Mouse (Mus musculus): ENCODE data around the gene Tmem212. TPM values are rescaled to one million over a fixed set of nuclear protein-coding genes. Genes with fewer than 3 reads are reported as not detected.
A peak's percentile ranks its signal among the peaks of the same experiment; 100 is the strongest.
"Not testable (repeated sequence)": the region's sequence is repeated elsewhere in the genome, so short reads cannot be mapped to it uniquely, and the experiment has no call there.

Tmem212 gene
- polyA plus RNA-seq (2015; fragmentation: Nextera tagmentation; extraction: Ambion mirVana): not detected in 2 replicates

GRCm38 (mm10) chr3:27896318-27896892 lies at the start of gene Tmem212:
Gene Tmem212 (minus strand): TSS chr3:27896368.
- 74% methylated on average over 8 of the region's 8 CpGs for WGBS
- Histone ChIP-seq H3K9ac (no peak within 1 kb of the TSS), H3K36me3 (no peaks in the 10 kb centered on the region), H3K9me3 (no peaks in the 10 kb centered on the region), H3K4me1 (peaks cover 14% of the 10 kb centered on the region), H3K27ac (no peak within 1 kb of the TSS), H3K27me3 (no peaks in the 10 kb centered on the region), H3K4me2 (no peak within 1 kb of the TSS), H3K4me3 (no peak within 1 kb of the TSS)
- no peak for ATAC-seq (ENCODE audit: insufficient number of reproducible peaks, low FRiP score, low TSS enrichment, low read depth)

DNA sequence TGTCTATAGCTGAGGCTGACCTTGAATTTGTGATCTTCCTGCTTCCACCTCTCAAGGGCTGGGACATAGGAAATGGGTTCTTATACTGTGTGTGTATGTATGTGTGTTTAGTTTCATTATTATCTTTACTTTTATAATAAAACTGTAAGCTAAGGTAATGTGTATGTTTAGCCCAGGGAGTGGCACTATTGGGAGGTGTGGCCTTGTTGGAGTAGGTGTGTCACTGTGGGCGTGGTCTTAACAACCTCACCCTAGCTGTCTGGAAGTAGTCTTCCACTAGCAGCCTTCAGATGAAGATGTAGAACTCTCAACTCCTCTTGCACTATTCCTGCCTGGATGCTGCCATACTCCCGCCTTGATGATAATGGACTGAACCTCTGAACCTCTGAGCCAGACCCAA lies 49.2 kb upstream of the Tmem212 start:
- 86% methylated on average over 2 of the region's 2 CpGs for WGBS
- H3K4me3 ChIP-seq; H3K27me3 ChIP-seq; ATAC-seq (ENCODE audit: insufficient number of reproducible peaks, low FRiP score, low TSS enrichment, low read depth); H3K36me3 ChIP-seq; H3K9me3 ChIP-seq; H3K27ac ChIP-seq; H3K9ac ChIP-seq; H3K4me2 ChIP-seq: not testable (repeated sequence)
- peaks cover 12% of the 10 kb centered on the region for H3K4me1 ChIP-seq

GRCm38 (mm10) chr3:27942991-27943390 lies 46.8 kb upstream of the Tmem212 start:
- ATAC-seq (ENCODE audit: insufficient number of reproducible peaks, low FRiP score, low TSS enrichment, low read depth): no peak
- Histone ChIP-seq H3K4me1 (peaks cover 29% of the 10 kb centered on the region), H3K27me3 (no peaks in the 10 kb centered on the region), H3K4me2 (no peak overlapping the region), H3K27ac (peak overlapping the region; percentile 57; the same call in 1 of the 2 replicates), H3K9ac (no peak overlapping the region), H3K9me3 (no peaks in the 10 kb centered on the region), H3K4me3 (no peak overlapping the region), H3K36me3 (no peaks in the 10 kb centered on the region)
- WGBS: 57% methylated on average over 7 of the region's 7 CpGs

- no peak overlapping the region for H3K4me3 ChIP-seq
- H3K4me2 ChIP-seq: no peak overlapping the region
- H3K4me1 ChIP-seq: peaks cover 32% of the 10 kb centered on the region
- peak overlapping the region; percentile 43; the same call in 1 of the 2 replicates for H3K27ac ChIP-seq
- ATAC-seq (ENCODE audit: insufficient number of reproducible peaks, low FRiP score, low TSS enrichment, low read depth): peak; percentile 47; the same call in 1 of the 2 replicates
- H3K36me3 ChIP-seq: no peaks in the 10 kb centered on the region
- 39% methylated on average over 3 of the region's 3 CpGs for WGBS
- H3K9ac ChIP-seq: no peak overlapping the region
- H3K9me3 ChIP-seq: no peaks in the 10 kb centered on the region
- no peaks in the 10 kb centered on the region for H3K27me3 ChIP-seq
Observed at GRCm38 (mm10) chr3:27941634-27942033, 45.5 kb upstream of the Tmem212 start.

DNA sequence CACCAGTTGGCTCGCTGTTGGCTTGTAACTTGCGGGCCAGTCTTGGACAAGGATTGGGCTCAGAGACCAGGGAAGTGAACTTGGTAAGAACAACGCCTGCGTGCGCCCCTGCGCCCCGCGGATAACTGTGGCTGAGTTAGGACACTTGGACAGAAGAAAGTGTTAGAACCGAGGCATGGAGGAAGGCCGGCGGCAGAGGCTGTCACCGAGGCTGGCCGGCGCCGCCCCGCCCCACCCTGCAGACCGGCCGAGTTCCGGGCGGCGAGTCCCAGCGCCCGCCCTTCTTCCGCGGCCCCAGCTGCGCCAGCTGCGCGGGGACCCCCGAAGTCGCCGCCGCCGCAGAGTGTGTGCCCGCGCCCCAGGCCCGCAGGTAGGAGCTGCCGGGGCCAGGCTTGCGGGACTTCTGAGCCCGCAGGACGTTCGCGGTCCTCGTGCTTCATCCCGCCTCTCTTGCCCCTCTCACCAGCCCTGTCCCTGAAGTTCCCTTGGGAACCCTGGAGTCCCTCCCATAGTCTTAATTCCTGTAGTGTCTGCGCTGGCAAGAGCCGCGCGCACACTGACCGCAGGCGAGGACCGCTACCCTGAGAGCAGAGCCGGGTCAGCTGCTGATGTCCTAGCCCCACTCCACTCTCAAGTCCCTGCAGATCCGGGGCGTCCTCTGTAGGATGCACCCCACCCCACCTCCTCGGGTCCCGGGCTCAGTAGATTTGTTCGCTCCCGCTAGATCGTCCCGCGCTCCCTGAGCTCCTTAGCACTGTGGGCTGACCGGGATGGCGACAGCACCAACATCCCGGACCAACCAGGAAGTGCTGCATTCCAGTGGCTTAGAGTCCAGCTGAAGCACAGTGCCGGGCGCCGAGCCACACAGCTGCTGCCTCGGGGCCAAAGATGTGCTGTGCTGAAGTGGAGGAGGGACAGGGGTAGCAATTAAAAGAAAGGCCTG lies 42.5 kb upstream of the Tmem212 start, which contains the start of gene Pld1:
Gene Pld1 (plus strand): TSS at position 315 of the 943 bp plus-strand sequence.
- Histone ChIP-seq H3K4me3 (peak within 1 kb of the TSS; percentile 66), H3K9ac (peak within 1 kb of the TSS; percentile 63), H3K27ac (peak within 1 kb of the TSS; percentile 91), H3K36me3 (no peaks in the 10 kb centered on the region), H3K9me3 (no peaks in the 10 kb centered on the region), H3K4me1 (peaks cover 32% of the 10 kb centered on the region), H3K4me2 (peak within 1 kb of the TSS; percentile 86), H3K27me3 (no peaks in the 10 kb centered on the region)
- peak; percentile 82 for ATAC-seq (ENCODE audit: insufficient number of reproducible peaks, low FRiP score, low TSS enrichment, low read depth)
- under 1% methylated on average over 68 of the region's 68 CpGs for WGBS

GRCm38 (mm10) chr3:27937144-27938110 lies 41.3 kb upstream of the Tmem212 start:
- WGBS: 61% methylated on average over 13 of the region's 13 CpGs
- Histone ChIP-seq H3K9ac (no peak overlapping the region), H3K27ac (no peak overlapping the region), H3K4me1 (peaks cover 32% of the 10 kb centered on the region), H3K27me3 (no peaks in the 10 kb centered on the region), H3K4me2 (0 out of 2 replicates have a peak overlapping the region, but pooled peaks have one; percentile 86), H3K4me3 (no peak overlapping the region; the same call in 1 of the 2 replicates), H3K36me3 (no peaks in the 10 kb centered on the region), H3K9me3 (no peaks in the 10 kb centered on the region)
- ATAC-seq (ENCODE audit: insufficient number of reproducible peaks, low FRiP score, low TSS enrichment, low read depth): no peak

DNA sequence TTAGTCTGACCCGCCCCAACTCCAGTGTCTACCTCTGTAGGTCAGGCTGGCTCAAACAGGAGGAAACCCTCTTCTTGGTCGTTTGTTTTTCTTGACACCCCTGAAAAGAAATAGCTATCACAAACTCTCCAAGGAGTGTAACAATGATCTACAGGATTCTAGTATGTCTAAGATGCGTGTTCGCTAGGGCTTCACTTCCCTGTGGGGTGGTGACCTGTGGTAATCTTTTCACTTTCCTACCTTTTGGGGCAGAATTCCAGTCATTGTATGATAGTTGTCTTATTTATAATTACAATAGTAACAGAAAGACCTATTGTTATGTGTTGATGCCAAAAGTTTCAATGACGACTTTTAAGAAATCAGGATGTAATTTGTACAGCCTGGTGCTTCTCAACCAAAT lies 40.6 kb upstream of the Tmem212 start:
- no peak overlapping the region for H3K9ac ChIP-seq
- WGBS: 80% methylated on average over 5 of the region's 5 CpGs
- H3K4me3 ChIP-seq: no peak overlapping the region
- no peak for ATAC-seq (ENCODE audit: insufficient number of reproducible peaks, low FRiP score, low TSS enrichment, low read depth)
- no peaks in the 10 kb centered on the region for H3K36me3 ChIP-seq
- no peaks in the 10 kb centered on the region for H3K9me3 ChIP-seq
- H3K4me2 ChIP-seq: no peak overlapping the region
- no peaks in the 10 kb centered on the region for H3K27me3 ChIP-seq
- no peak overlapping the region for H3K27ac ChIP-seq
- peaks cover 28% of the 10 kb centered on the region for H3K4me1 ChIP-seq

- no peak overlapping the region for H3K4me3 ChIP-seq
- no peak overlapping the region for H3K4me2 ChIP-seq
- no peak overlapping the region for H3K27ac ChIP-seq
- H3K36me3 ChIP-seq: no peaks in the 10 kb centered on the region
- H3K27me3 ChIP-seq: no peaks in the 10 kb centered on the region
- WGBS: 82% methylated on average over 3 of the region's 3 CpGs
- H3K9ac ChIP-seq: no peak overlapping the region
- H3K9me3 ChIP-seq: no peaks in the 10 kb centered on the region
- H3K4me1 ChIP-seq: peaks cover 19% of the 10 kb centered on the region
- no peak for ATAC-seq (ENCODE audit: insufficient number of reproducible peaks, low FRiP score, low TSS enrichment, low read depth)
Observed at GRCm38 (mm10) chr3:27935644-27936043, 39.5 kb upstream of the Tmem212 start.

GRCm38 (mm10) chr3:27932391-27932790 lies 36.2 kb upstream of the Tmem212 start:
- H3K9me3 ChIP-seq: no peaks in the 10 kb centered on the region
- no peak overlapping the region for H3K27ac ChIP-seq
- no peak for ATAC-seq (ENCODE audit: insufficient number of reproducible peaks, low FRiP score, low TSS enrichment, low read depth)
- no peaks in the 10 kb centered on the region for H3K4me1 ChIP-seq
- no peaks in the 10 kb centered on the region for H3K36me3 ChIP-seq
- no peaks in the 10 kb centered on the region for H3K27me3 ChIP-seq
- no peak overlapping the region for H3K4me2 ChIP-seq
- no peak overlapping the region for H3K9ac ChIP-seq
- WGBS: 82% methylated on average over 5 of the region's 5 CpGs
- H3K4me3 ChIP-seq: no peak overlapping the region

DNA sequence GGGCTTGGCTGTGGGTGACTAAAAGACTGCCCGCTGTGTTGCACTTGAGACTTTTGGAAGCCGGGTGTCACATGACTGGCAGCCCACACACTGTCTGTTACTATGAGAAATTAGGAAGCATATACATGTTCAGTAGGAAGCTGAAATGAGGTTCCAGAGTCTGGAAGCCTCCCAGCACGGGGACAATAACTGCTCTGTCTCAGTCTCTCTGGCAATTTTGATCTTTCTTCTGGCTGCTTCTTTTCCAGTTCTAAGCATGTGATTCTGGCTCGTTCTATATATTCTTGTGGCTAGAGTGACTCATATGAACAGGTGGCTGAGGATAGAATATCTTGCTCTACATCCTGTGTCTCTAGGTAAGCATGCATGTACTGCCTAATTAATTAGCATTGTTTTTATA lies 33.1 kb upstream of the Tmem212 start:
- Histone ChIP-seq H3K9ac (no peak overlapping the region), H3K27me3 (no peaks in the 10 kb centered on the region), H3K4me1 (no peaks in the 10 kb centered on the region), H3K27ac (no peak overlapping the region), H3K9me3 (no peaks in the 10 kb centered on the region), H3K4me2 (no peak overlapping the region), H3K36me3 (no peaks in the 10 kb centered on the region), H3K4me3 (no peak overlapping the region)
- 74% methylated on average over 4 of the region's 4 CpGs for WGBS
- ATAC-seq (ENCODE audit: insufficient number of reproducible peaks, low FRiP score, low TSS enrichment, low read depth): no peak

GRCm38 (mm10) chr3:27924037-27924436 lies 27.9 kb upstream of the Tmem212 start:
- no peaks in the 10 kb centered on the region for H3K36me3 ChIP-seq
- H3K4me3 ChIP-seq: no peak overlapping the region
- no peaks in the 10 kb centered on the region for H3K9me3 ChIP-seq
- WGBS: 48% methylated on average over 3 of the region's 3 CpGs
- no peak overlapping the region for H3K27ac ChIP-seq
- no peak for ATAC-seq (ENCODE audit: insufficient number of reproducible peaks, low FRiP score, low TSS enrichment, low read depth)
- no peak overlapping the region for H3K4me2 ChIP-seq
- no peak overlapping the region for H3K9ac ChIP-seq
- no peaks in the 10 kb centered on the region for H3K4me1 ChIP-seq
- H3K27me3 ChIP-seq: no peaks in the 10 kb centered on the region

Data from limb, embryonic 15.5 days (tissue).